ENCODE assay signal across 12 mouse cellular contexts in genomic region chr4:40221004-40221760, GRCm38 (mm10). TPM values are rescaled to one million over a fixed set of nuclear protein-coding genes. Genes with fewer than 3 reads are reported as not detected.
DNase-seq lines count a peak whose midpoint lies in the region; ATAC-seq and TF ChIP-seq lines count a peak whose summit lies in the region.
"Had no signal": no experiment of that assay in that cellular context is flagged by ENCODE, and none has a peak within 500 bp of the region (broad histone marks: within the 10 kb centered on the region; RNA-seq: fewer than 3 reads in every experiment).

No protein-coding gene starts in this region.

- no peak for TF ChIP-seq EP300 in liver, postnatal 0 days (IDR thresholded peaks at IDR 0.05; ENCODE audit: low read depth)

- H3K4me2 ChIP-seq in embryonic facial prominence, embryonic 14.5 days (ENCODE audit: low read depth, low read length) = no peak overlapping the region
- peak overlapping the region; percentile 53 for H3K4me2 ChIP-seq in liver, postnatal 0 days (ENCODE audit: low read depth, low read length)

- no peak for TF ChIP-seq CTCF in kidney, adult 2 months (conservative IDR thresholded peaks at IDR 0.05; ENCODE audit: insufficient read depth, insufficient read length, low read depth, low read length)
- no peak for TF ChIP-seq CTCF in liver, postnatal 0 days (IDR thresholded peaks at IDR 0.05; ENCODE audit: low read depth)

- H3K36me3 ChIP-seq in embryonic facial prominence, embryonic 14.5 days (ENCODE audit: control insufficient read depth, insufficient read depth, low read length) = no peaks in the 10 kb centered on the region
- H3K36me3 ChIP-seq in embryonic facial prominence, embryonic 10.5 days (replicated peaks) = no peaks in the 10 kb centered on the region
- peaks cover 2% of the 10 kb centered on the region for H3K36me3 ChIP-seq in kidney, adult 2 months (ENCODE audit: control insufficient read depth, insufficient read depth, low read length)
- peaks cover 43% of the 10 kb centered on the region for H3K36me3 ChIP-seq in liver, postnatal 0 days (replicated peaks; ENCODE audit: insufficient read depth, low read length)
- H3K36me3 ChIP-seq: limb, embryonic 10.5 days had no signal

- TF ChIP-seq POLR2A in kidney, adult 2 months (IDR thresholded peaks at IDR 0.05; ENCODE audit: low read depth, low read length) = no peak

- 0 out of 2 replicates have a peak overlapping the region, but pooled peaks have one; percentile 19 for H3K9ac ChIP-seq in embryonic facial prominence, embryonic 14.5 days (ENCODE audit: low read depth, low read length)
- H3K9ac ChIP-seq in liver, postnatal 0 days (replicated peaks) = no peak overlapping the region

- WGBS in embryonic facial prominence, embryonic 14.5 days = 37% methylated on average over 14 of the region's 14 CpGs
- 42% methylated on average over 14 of the region's 14 CpGs for WGBS in embryonic facial prominence, embryonic 10.5 days
- 52% methylated on average over 14 of the region's 14 CpGs for WGBS in kidney, adult 2 months
- 43% methylated on average over 14 of the region's 14 CpGs for WGBS in liver, postnatal 0 days (ENCODE audit: insufficient replicate concordance)

- no peak overlapping the region for H3K27ac ChIP-seq in embryonic facial prominence, embryonic 14.5 days (replicated peaks; ENCODE audit: low read depth, low read length)
- H3K27ac ChIP-seq in embryonic facial prominence, embryonic 10.5 days (replicated peaks) = no peak overlapping the region
- no peak overlapping the region for H3K27ac ChIP-seq in kidney, adult 2 months (ENCODE audit: insufficient read depth, low read depth, low read length)
- peak overlapping the region; percentile 96 for H3K27ac ChIP-seq in liver, postnatal 0 days (ENCODE audit: low read depth)
- H3K27ac ChIP-seq: limb, embryonic 10.5 days had no signal

- DNase-seq in embryonic facial prominence, embryonic 14.5 days (ENCODE audit: low spot score) = peak; percentile 21
- DNase-seq in embryonic facial prominence, embryonic 10.5 days (ENCODE audit: low spot score) = no peak
- peak; percentile 61 for DNase-seq in kidney, adult 2 months
- no peak for DNase-seq in kidney, postnatal 10 days
- peak; percentile 94 for DNase-seq in ES-CJ7 (ENCODE audit: low read depth, low spot score)
- peak; percentile 70 for DNase-seq in liver, postnatal 0 days
- DNase-seq in frontal cortex, postnatal 10 days (ENCODE audit: low spot score in 2 of 2) = no peak
- no peak for DNase-seq in T-cell, adult 2 months (ENCODE audit: low spot score)
- DNase-seq: adrenal gland, postnatal 10 days; gastrocnemius, postnatal 36 days; lung, postnatal 4 days had no signal

- H3K27me3 ChIP-seq in embryonic facial prominence, embryonic 14.5 days (replicated peaks; ENCODE audit: control insufficient read depth, insufficient read depth, low read length) = peaks cover 5% of the 10 kb centered on the region; the same call in 1 of the 2 replicates
- peaks cover 19% of the 10 kb centered on the region for H3K27me3 ChIP-seq in embryonic facial prominence, embryonic 10.5 days (replicated peaks; ENCODE audit: low read depth, poor library complexity, severe bottlenecking)
- H3K27me3 ChIP-seq in kidney, adult 2 months (replicated peaks; ENCODE audit: control insufficient read depth, insufficient read depth, low read length) = no peaks in the 10 kb centered on the region
- H3K27me3 ChIP-seq in liver, postnatal 0 days (ENCODE audit: insufficient read depth, low read length) = no peaks in the 10 kb centered on the region

- peak; percentile 60; the same call in 1 of the 2 replicates for ATAC-seq in embryonic facial prominence, embryonic 14.5 days (ENCODE audit: low read depth)
- peak; percentile 94 for ATAC-seq in liver, postnatal 0 days

- H3K4me3 ChIP-seq in embryonic facial prominence, embryonic 14.5 days (ENCODE audit: low read depth, low read length) = no peak overlapping the region
- no peak overlapping the region for H3K4me3 ChIP-seq in embryonic facial prominence, embryonic 10.5 days
- H3K4me3 ChIP-seq in kidney, adult 2 months (ENCODE audit: insufficient read depth, low read depth, low read length) = no peak overlapping the region
- H3K4me3 ChIP-seq in liver, postnatal 0 days (ENCODE audit: low read depth, low read length) = no peak overlapping the region
- H3K4me3 ChIP-seq: limb, embryonic 10.5 days had no signal

- H3K9me3 ChIP-seq in embryonic facial prominence, embryonic 14.5 days (ENCODE audit: control insufficient read depth, low read length) = no peaks in the 10 kb centered on the region
- H3K9me3 ChIP-seq in embryonic facial prominence, embryonic 10.5 days = no peaks in the 10 kb centered on the region
- no peaks in the 10 kb centered on the region for H3K9me3 ChIP-seq in liver, postnatal 0 days (ENCODE audit: low read length)
- H3K9me3 ChIP-seq: limb, embryonic 10.5 days had no signal

- 0 out of 2 replicates have a peak, but pooled peaks cover 3% of the 10 kb centered on the region for H3K4me1 ChIP-seq in embryonic facial prominence, embryonic 14.5 days (ENCODE audit: control insufficient read depth, insufficient read depth, low read length)
- H3K4me1 ChIP-seq in embryonic facial prominence, embryonic 10.5 days = peaks cover 11% of the 10 kb centered on the region
- H3K4me1 ChIP-seq in kidney, adult 2 months (ENCODE audit: control insufficient read depth, insufficient read depth, low read length) = no peaks in the 10 kb centered on the region; the same call in 1 of the 2 replicates
- 0 out of 2 replicates have a peak, but pooled peaks cover 3% of the 10 kb centered on the region for H3K4me1 ChIP-seq in liver, postnatal 0 days (ENCODE audit: insufficient read depth)

RNA-seq across cellular contexts. Expression of gene Ddx58, which starts 18.4 kb away (rescaled TPM):
- 9.0 and 9.7 TPM in 2 replicates for polyA plus RNA-seq in embryonic facial prominence, embryonic 14.5 days (2014; fragmentation: Nextera tagmentation; extraction: Ambion mirVana)
- polyA plus RNA-seq in embryonic facial prominence, embryonic 10.5 days (2016; fragmentation: Nextera tagmentation; extraction: Ambion mirVana) = 4.7 and 6.2 TPM in 2 replicates
- polyA plus RNA-seq in kidney, adult 2 months (2012; rRNA removed) = 14.5 and 19.4 TPM in 2 replicates
- polyA plus RNA-seq in liver, postnatal 0 days (2015; fragmentation: Nextera tagmentation; extraction: Ambion mirVana) = 8.2 and 9.3 TPM in 2 replicates

RNA-seq across cellular contexts. Expression of gene Smim27, which starts 48.2 kb away (rescaled TPM):
- 35.1 and 47.1 TPM in 2 replicates for polyA plus RNA-seq in embryonic facial prominence, embryonic 14.5 days (2014; fragmentation: Nextera tagmentation; extraction: Ambion mirVana)
- 21.3 and 22.2 TPM in 2 replicates for polyA plus RNA-seq in embryonic facial prominence, embryonic 10.5 days (2016; fragmentation: Nextera tagmentation; extraction: Ambion mirVana)
- 22.8 and 27.6 TPM in 2 replicates for polyA plus RNA-seq in kidney, adult 2 months (2012; rRNA removed)
- 35.8 and 39.2 TPM in 2 replicates for polyA plus RNA-seq in liver, postnatal 0 days (2015; fragmentation: Nextera tagmentation; extraction: Ambion mirVana)

RNA-seq across cellular contexts. Expression of gene Topors, which starts 48.5 kb away (rescaled TPM):
- polyA plus RNA-seq in embryonic facial prominence, embryonic 14.5 days (2014; fragmentation: Nextera tagmentation; extraction: Ambion mirVana) = 37.8 and 40.0 TPM in 2 replicates
- 50.4 and 52.9 TPM in 2 replicates for polyA plus RNA-seq in embryonic facial prominence, embryonic 10.5 days (2016; fragmentation: Nextera tagmentation; extraction: Ambion mirVana)
- 3.8 and 5.4 TPM in 2 replicates for polyA plus RNA-seq in kidney, adult 2 months (2012; rRNA removed)
- 10.4 and 12.0 TPM in 2 replicates for polyA plus RNA-seq in liver, postnatal 0 days (2015; fragmentation: Nextera tagmentation; extraction: Ambion mirVana)

RNA-seq across cellular contexts. Expression of gene Ndufb6, which starts 58.0 kb away (rescaled TPM):
- 276 and 290 TPM in 2 replicates for polyA plus RNA-seq in embryonic facial prominence, embryonic 14.5 days (2014; fragmentation: Nextera tagmentation; extraction: Ambion mirVana)
- 310 and 312 TPM in 2 replicates for polyA plus RNA-seq in embryonic facial prominence, embryonic 10.5 days (2016; fragmentation: Nextera tagmentation; extraction: Ambion mirVana)
- 227 and 287 TPM in 2 replicates for polyA plus RNA-seq in kidney, adult 2 months (2012; rRNA removed)
- polyA plus RNA-seq in liver, postnatal 0 days (2015; fragmentation: Nextera tagmentation; extraction: Ambion mirVana) = 294 and 307 TPM in 2 replicates

Comparison
In these comparisons a context has a peak if more than half of its experiments do, and no peak if none do; other contexts are left out.
1. DNase-seq: peak in embryonic facial prominence, embryonic 14.5 days (single experiment), kidney, adult 2 months (single experiment), ES-CJ7 (single experiment) and liver, postnatal 0 days (single experiment); none in embryonic facial prominence, embryonic 10.5 days (single experiment), kidney, postnatal 10 days (single experiment), frontal cortex, postnatal 10 days (0 of 2) and T-cell, adult 2 months (single experiment).